Comparison of ENCODE assay signal across 24 mouse cellular contexts in genomic region chr4:137946419-137946818, GRCm38 (mm10). TPM values are rescaled to one million over a fixed set of nuclear protein-coding genes. Genes with fewer than 3 reads are reported as not detected.
A peak's percentile ranks its signal among the peaks of the same experiment; 100 is the strongest.
DNase-seq lines count a peak whose midpoint lies in the region; ATAC-seq lines count a peak whose summit lies in the region.
"Had no signal": no experiment of that assay in that cellular context is flagged by ENCODE, and none has a peak within 500 bp of the region (broad histone marks: within the 10 kb centered on the region; RNA-seq: fewer than 3 reads in every experiment).

No protein-coding gene starts in this region.

- no peak overlapping the region for H3K9ac ChIP-seq in heart, embryonic 16.5 days (ENCODE audit: low read length)
- no peak overlapping the region for H3K9ac ChIP-seq in heart, embryonic 12.5 days
- no peak overlapping the region for H3K9ac ChIP-seq in intestine, embryonic 16.5 days (ENCODE audit: low read depth, low read length)
- H3K9ac ChIP-seq: embryonic facial prominence, embryonic 12.5 days; forebrain, embryonic 12.5 days had no signal

- H3K36me3 ChIP-seq in heart, embryonic 16.5 days (ENCODE audit: control insufficient read depth, insufficient read depth), result peaks cover 17% of the 10 kb centered on the region
- peaks cover 98% of the 10 kb centered on the region for H3K36me3 ChIP-seq in heart, embryonic 12.5 days
- H3K36me3 ChIP-seq in intestine, embryonic 16.5 days (ENCODE audit: control insufficient read depth, insufficient read depth, low read length), result peaks cover 34% of the 10 kb centered on the region
- H3K36me3 ChIP-seq: G1E had no signal

- no peak overlapping the region for H3K27ac ChIP-seq in heart, embryonic 16.5 days (ENCODE audit: low read length)
- H3K27ac ChIP-seq in heart, embryonic 12.5 days (ENCODE audit: poor library complexity, severe bottlenecking), result no peak overlapping the region
- H3K27ac ChIP-seq in intestine, embryonic 16.5 days (ENCODE audit: low read length), result peak overlapping the region; percentile 74
- H3K27ac ChIP-seq: embryonic facial prominence, embryonic 10.5 days; embryonic facial prominence, embryonic 12.5 days; forebrain, embryonic 10.5 days; forebrain, embryonic 12.5 days had no signal

- no peak overlapping the region for H3K4me3 ChIP-seq in heart, embryonic 16.5 days (ENCODE audit: low read length)
- no peak overlapping the region for H3K4me3 ChIP-seq in heart, embryonic 12.5 days
- H3K4me3 ChIP-seq in intestine, embryonic 16.5 days (ENCODE audit: low read length), result no peak overlapping the region
- H3K4me3 ChIP-seq: embryonic facial prominence, embryonic 10.5 days; embryonic facial prominence, embryonic 12.5 days; forebrain, embryonic 10.5 days; forebrain, embryonic 12.5 days had no signal

- WGBS in heart, embryonic 16.5 days, result 88% methylated on average over 9 of the region's 11 CpGs
- WGBS in heart, embryonic 12.5 days, result 90% methylated on average over 10 of the region's 11 CpGs
- 63% methylated on average over 10 of the region's 11 CpGs for WGBS in intestine, embryonic 16.5 days

- no peaks in the 10 kb centered on the region for H3K9me3 ChIP-seq in heart, embryonic 16.5 days (replicated peaks; ENCODE audit: control insufficient read depth, low read length)
- peaks cover 5% of the 10 kb centered on the region; the same call in 1 of the 2 replicates for H3K9me3 ChIP-seq in heart, embryonic 12.5 days (replicated peaks)
- H3K9me3 ChIP-seq in intestine, embryonic 16.5 days (ENCODE audit: control insufficient read depth, low read length), result no peaks in the 10 kb centered on the region
- H3K9me3 ChIP-seq: embryonic facial prominence, embryonic 10.5 days; embryonic facial prominence, embryonic 12.5 days; forebrain, embryonic 10.5 days; forebrain, embryonic 12.5 days; G1E had no signal

- H3K4me2 ChIP-seq in heart, embryonic 16.5 days (ENCODE audit: low read depth, low read length), result no peak overlapping the region
- H3K4me2 ChIP-seq in heart, embryonic 12.5 days, result no peak overlapping the region
- H3K4me2 ChIP-seq in intestine, embryonic 16.5 days (ENCODE audit: low read depth, low read length), result no peak overlapping the region
- H3K4me2 ChIP-seq: embryonic facial prominence, embryonic 12.5 days; forebrain, embryonic 12.5 days had no signal

- DNase-seq in kidney, adult 8-10 months, result no peak
- DNase-seq: adrenal gland, adult 8-10 months; adrenal gland, postnatal 14 days; adrenal gland, postnatal 36 days; B cell, adult 2 months; cerebellum, adult 11-12 months; cerebellum, adult 2 months; cerebellum, adult 9-10 months; cerebellum, postnatal 10 days; cerebellum, postnatal 25 days had no signal

- 0 out of 2 replicates have a peak, but pooled peaks have one; percentile 14 for ATAC-seq in heart, embryonic 16.5 days (replicated peaks; ENCODE audit: extremely low read depth, insufficient read depth, low FRiP score)
- ATAC-seq in heart, embryonic 12.5 days (ENCODE audit: insufficient number of reproducible peaks, low FRiP score), result no peak
- ATAC-seq in intestine, embryonic 16.5 days, result peak; percentile 88
- no peak for ATAC-seq in erythroid progenitor cell, adult 5-6 weeks (replicated peaks; ENCODE audit: low FRiP score, poor library complexity, severe bottlenecking)
- ATAC-seq: activated CD4-positive, CD25-positive, alpha-beta regulatory T cell, adult 4 months; CD4-positive, CD25-positive, alpha-beta regulatory T cell, adult 4 months; forebrain, embryonic 14.5 days; forebrain, embryonic 16.5 days; Patski had no signal

- no peaks in the 10 kb centered on the region for H3K4me1 ChIP-seq in heart, embryonic 16.5 days (ENCODE audit: control insufficient read depth, insufficient read depth, low read length)
- peaks cover 14% of the 10 kb centered on the region for H3K4me1 ChIP-seq in heart, embryonic 12.5 days (replicated peaks)
- H3K4me1 ChIP-seq in intestine, embryonic 16.5 days (ENCODE audit: control insufficient read depth, insufficient read depth, low read length), result no peaks in the 10 kb centered on the region
- H3K4me1 ChIP-seq: embryonic facial prominence, embryonic 12.5 days had no signal

- H3K27me3 ChIP-seq in heart, embryonic 16.5 days (ENCODE audit: control insufficient read depth, insufficient read depth, low read length), result no peaks in the 10 kb centered on the region
- H3K27me3 ChIP-seq in heart, embryonic 12.5 days (replicated peaks), result no peaks in the 10 kb centered on the region
- H3K27me3 ChIP-seq in intestine, embryonic 16.5 days (replicated peaks; ENCODE audit: control insufficient read depth, insufficient read depth, low read length), result no peaks in the 10 kb centered on the region
- H3K27me3 ChIP-seq: embryonic facial prominence, embryonic 12.5 days; forebrain, embryonic 12.5 days; Patski had no signal

RNA-seq across cellular contexts. Expression of gene Eif4g3, which starts 46.4 kb away (rescaled TPM):
- polyA plus RNA-seq in heart, embryonic 16.5 days (2015; fragmentation: Nextera tagmentation; extraction: Ambion mirVana), result 18.9 and 20.3 TPM in 2 replicates
- polyA plus RNA-seq in heart, embryonic 12.5 days (2016; fragmentation: Nextera tagmentation; extraction: Ambion mirVana), result 32.7 and 37.2 TPM in 2 replicates
- 16.4 and 18.0 TPM in 2 replicates for polyA plus RNA-seq in intestine, embryonic 16.5 days (2015; fragmentation: Nextera tagmentation; extraction: Ambion mirVana)
- 23.1 and 29.8 TPM in 2 replicates for total RNA-seq in erythroid progenitor cell, adult 5-6 weeks (2015; ENCODE audit: low replicate concordance)
- 11.7 and 12.1 TPM in 2 replicates for total RNA-seq in erythroid progenitor cell, adult 5-6 weeks (2017; ENCODE audit: low replicate concordance)

Comparison
In these comparisons a context has a peak if more than half of its experiments do, and no peak if none do; other contexts are left out.
1. ATAC-seq: peak in heart, embryonic 16.5 days (single experiment) and intestine, embryonic 16.5 days (single experiment); none in heart, embryonic 12.5 days (single experiment) and erythroid progenitor cell, adult 5-6 weeks (single experiment).